Mouse (Mus musculus) embryo, embryonic 10 days (tissue): Measurements from ENCODE around the gene Cfap157.
A peak's percentile ranks its signal among the peaks of the same experiment; 100 is the strongest.

Experiments
- DNase-seq: peaks from one replicate; pipeline ENCODE4 v3.0.0-alpha.2; 2015; ENCODE audit warnings: low spot score

The Cfap157 gene

GRCm38 (mm10) chr2:32750199-32750598, 34.0 kb downstream of the Cfap157 start:
- DNase-seq = no peak

GRCm38 (mm10) chr2:32749082-32749481, 35.1 kb downstream of the Cfap157 start:
- no peak for DNase-seq

GRCm38 (mm10) chr2:32744272-32744982, 39.8 kb downstream of the Cfap157 start:
- peak; percentile 44 for DNase-seq

DNA sequence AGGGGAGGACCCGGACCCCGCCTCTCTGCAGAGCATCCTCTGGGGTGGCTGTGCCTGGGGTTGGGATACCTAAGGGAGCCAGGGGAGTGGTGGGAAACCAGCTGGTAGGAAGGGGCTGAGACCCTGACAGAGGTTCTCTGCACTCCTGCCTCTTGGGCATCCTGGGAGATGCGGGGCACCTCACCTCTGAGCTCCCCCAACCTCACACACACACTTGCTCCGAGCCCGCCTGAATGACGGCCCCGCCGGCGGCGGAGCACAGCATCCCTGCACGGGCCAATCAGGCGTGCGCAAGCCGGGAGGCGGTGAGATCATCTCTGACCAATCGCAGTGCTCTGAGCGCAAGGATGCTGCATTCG, 42.1 kb downstream of the Cfap157 start:
- DNase-seq = peak; percentile 79

GRCm38 (mm10) chr2:32741273-32742172, 42.7 kb downstream of the Cfap157 start:
- peak; percentile 51 for DNase-seq

DNA sequence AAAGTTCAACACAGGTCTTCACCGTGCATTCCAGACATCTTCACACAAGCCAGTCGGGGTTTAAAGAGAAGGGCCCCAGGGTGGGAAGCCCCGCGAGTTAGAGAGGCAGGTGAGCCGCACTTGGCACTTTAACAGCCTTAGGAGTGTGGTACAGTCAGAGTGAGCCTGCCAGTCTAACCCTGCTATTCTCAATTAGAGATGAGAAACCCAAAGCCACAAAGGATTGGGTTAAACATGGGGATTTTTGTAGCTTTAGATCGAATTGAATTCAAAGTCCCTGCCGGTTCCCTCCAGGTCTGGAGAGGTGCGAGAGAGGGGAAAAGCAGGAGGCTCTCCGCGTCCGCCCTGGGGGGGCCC, 43.3 kb downstream of the Cfap157 start, which contains the start of gene 6330409D20Rik:
Gene 6330409D20Rik, minus strand, starts transcription at position 101 of the 357 bp plus-strand sequence.
- no peak for DNase-seq

GRCm38 (mm10) chr2:32739311-32739710, 44.9 kb downstream of the Cfap157 start:
- no peak for DNase-seq

DNA sequence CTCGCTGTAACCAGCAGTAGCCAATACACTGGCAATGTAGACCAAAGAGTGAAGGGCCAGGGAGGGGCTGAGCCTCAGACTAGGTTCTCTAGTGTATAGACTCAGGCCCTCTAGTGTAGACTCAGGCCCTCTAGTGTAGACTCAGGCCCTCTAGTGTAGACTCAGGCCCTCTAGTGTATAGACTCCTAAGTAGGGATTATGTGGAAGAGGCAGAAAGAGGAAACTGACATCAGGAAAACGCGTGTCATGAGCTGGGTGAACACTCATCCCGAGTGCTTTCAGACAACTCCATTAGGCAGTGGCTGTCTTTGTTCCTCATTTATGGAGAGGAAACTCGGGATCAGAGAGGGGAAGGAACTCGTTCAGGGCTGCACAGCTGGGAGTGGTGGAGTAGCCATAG, 47.2 kb downstream of the Cfap157 start:
- DNase-seq = no peak

- DNase-seq = no peak
Measured at GRCm38 (mm10) chr2:32736306-32736829, 47.9 kb downstream of the Cfap157 start.

DNA sequence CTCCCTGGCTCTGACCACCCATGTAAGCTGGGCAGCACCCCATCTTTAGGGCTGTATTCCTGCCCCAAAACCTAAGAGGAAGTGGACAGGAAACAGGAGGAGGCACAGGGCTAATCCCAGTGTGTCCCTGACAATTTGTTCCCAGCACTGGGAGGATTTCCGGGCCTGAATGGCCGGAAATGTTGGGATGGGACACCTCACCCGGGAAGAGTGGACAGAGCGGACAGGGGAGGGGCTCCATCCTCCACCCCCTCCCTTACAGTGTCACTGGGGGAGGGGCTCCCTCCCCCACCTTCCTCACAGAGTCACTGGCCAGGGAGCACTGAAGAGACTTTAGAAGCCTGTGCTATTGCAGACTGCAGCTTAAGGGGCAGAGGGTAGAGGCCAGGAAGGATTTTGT, 49.3 kb downstream of the Cfap157 start:
- no peak for DNase-seq

GRCm38 (mm10) chr2:32734480-32734879, 49.7 kb downstream of the Cfap157 start:
- DNase-seq = peak; percentile 31

GRCm38 (mm10) chr2:32732695-32733094, 51.5 kb downstream of the Cfap157 start:
- DNase-seq = no peak

DNA sequence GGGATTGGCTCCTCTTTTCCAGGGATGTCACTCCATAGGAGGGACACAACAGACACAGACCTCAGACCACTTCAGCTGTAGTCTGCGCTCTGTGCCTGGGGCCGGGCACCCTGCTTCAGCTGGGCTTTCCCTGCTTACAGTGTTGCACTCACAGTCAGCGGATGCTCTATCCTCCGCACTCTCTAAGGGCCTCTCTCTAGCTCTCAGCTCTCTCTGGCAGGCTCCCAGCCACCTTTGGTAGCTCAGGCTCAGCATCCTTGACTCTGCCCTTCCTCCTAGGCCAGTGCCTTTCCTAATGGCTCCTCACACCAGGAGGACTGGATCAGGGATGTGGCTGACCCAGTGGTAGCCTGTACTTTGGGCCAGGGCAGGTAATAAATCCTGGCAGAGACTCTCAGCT, 52.3 kb downstream of the Cfap157 start:
- no peak for DNase-seq

- peak; percentile 81 for DNase-seq
Measured at GRCm38 (mm10) chr2:32730854-32731253, 53.4 kb downstream of the Cfap157 start.

DNA sequence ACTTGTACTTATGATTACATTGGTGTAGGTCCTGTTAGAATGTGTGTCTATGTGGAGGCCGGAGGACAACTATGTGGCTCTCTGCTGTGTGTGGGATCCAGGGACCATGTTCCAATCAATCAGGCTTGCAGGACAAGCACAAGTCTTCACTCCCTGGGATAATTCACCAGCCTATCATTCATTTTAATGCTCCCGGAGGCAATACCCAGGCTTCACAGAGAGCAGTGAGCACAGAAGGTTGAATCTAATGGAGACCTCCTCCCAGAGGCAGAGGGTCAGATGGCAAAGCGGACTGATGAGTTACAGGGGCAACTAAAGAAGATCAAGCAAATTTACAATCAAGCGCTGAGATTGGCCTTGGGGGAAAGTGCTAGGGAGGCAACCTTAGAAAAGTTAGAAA, 54.7 kb downstream of the Cfap157 start:
- no peak for DNase-seq

DNA sequence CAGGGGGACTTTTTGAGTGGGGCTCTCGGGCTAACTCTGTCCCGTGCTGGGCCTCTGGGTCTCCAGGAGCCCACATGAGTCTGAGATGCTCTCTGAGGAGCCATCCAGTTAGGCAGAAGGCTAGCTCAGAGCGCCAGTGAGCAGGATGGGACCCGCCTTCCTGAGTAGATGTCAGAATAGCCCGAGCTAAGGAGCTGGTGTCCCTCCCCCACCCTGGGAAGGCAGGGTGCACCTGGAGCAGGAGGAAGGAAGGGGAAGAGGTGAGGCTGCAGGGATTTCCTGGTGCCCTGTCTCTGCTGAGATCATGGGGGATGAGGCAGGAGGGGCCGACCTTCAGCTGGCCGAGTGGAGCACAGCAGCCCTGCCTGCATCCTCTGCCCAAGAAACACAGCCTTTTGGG, 55.8 kb downstream of the Cfap157 start:
- DNase-seq = no peak

DNA sequence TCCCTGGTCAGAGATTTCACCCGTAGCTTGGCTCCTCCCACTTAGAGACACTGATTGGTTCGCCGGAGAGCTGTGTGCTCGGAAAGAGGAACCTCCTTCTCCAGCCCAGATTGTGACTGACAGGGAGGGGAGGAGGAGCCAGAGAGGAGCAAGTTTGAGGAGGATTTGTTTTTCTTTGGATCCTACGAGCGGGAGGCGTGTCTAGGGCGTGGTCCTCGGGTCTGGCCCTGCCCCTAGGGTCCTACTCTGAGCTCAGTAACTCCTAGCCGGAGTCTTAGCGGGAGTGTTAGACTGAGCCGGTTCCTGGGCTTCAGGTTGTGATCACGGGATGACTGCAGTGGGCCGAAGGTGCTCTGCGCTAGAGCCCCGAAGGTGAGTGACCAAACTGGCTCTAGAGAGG, 56.8 kb downstream of the Cfap157 start:
- peak; percentile 99 for DNase-seq
